Mouse (Mus musculus) embryonic facial prominence, embryonic 15.5 days (tissue): ENCODE measurements at regions not wholly inside any gene's neighbourhood (a gene's known extent, or its start where the extent isn't known, plus 50 kb on each side); places are given as distances from the start of the nearest gene placed in this dataset.
A peak's percentile ranks its signal among the peaks of the same experiment; 100 is the strongest.

Experiments
- ATAC-seq: fragments of 200-750 bp; cut with Nextera tagmentation; 2 replicates; pipeline ENCODE4 v1.8.0; 2017; ENCODE audit warnings: low read depth, moderate TSS enrichment; ENCODE audit not compliant: insufficient number of reproducible peaks, low FRiP score, low TSS enrichment
- H3K27ac ChIP-seq: fragments of 300-500 bp; sonication (generic); replicated peaks from 2 replicates; pipeline ENCODE4 v1.5.1; 2015; ENCODE audit warnings: mild to moderate bottlenecking, inconsistent platforms
- H3K27me3 ChIP-seq: fragments of 300-500 bp; sonication (generic); 2 replicates; pipeline ENCODE4 v1.6.1; 2015; ENCODE audit warnings: inconsistent platforms
- H3K36me3 ChIP-seq: fragments of 300-500 bp; sonication (generic); 2 replicates; pipeline ENCODE4 v1.6.1; 2015; ENCODE audit warnings: mild to moderate bottlenecking, inconsistent platforms
- H3K4me1 ChIP-seq: fragments of 300-500 bp; sonication (generic); 2 replicates; pipeline ENCODE4 v1.6.1; 2015; ENCODE audit warnings: inconsistent platforms
- H3K4me2 ChIP-seq: fragments of 300-500 bp; sonication (generic); replicated peaks from 2 replicates; pipeline ENCODE4 v1.6.1; 2015; ENCODE audit warnings: mild to moderate bottlenecking, inconsistent platforms
- H3K4me3 ChIP-seq: fragments of 300-500 bp; sonication (generic); replicated peaks from 2 replicates; pipeline ENCODE4 v1.5.1; 2015; ENCODE audit warnings: mild to moderate bottlenecking, inconsistent platforms
- H3K9ac ChIP-seq: fragments of 300-500 bp; sonication (generic); 2 replicates; pipeline ENCODE4 v1.6.1; 2015; ENCODE audit warnings: inconsistent platforms
- H3K9me3 ChIP-seq: fragments of 300-500 bp; sonication (generic); replicated peaks from 2 replicates; pipeline ENCODE4 v1.6.1; 2016; ENCODE audit warnings: inconsistent platforms
- WGBS: fragments of 180-500 bp; shearing (Covaris S2); methylation state at CpG from one replicate; pipeline ENCODE4 v1.1.7; 2015; 5-methylcytosine and 5-hydroxymethylcytosine counted together

- H3K27ac ChIP-seq, result no peak overlapping the region
- H3K4me3 ChIP-seq, result no peak overlapping the region
- no peak for ATAC-seq
- no peaks in the 10 kb centered on the region for H3K27me3 ChIP-seq
- H3K4me2 ChIP-seq, result no peak overlapping the region
- WGBS, result 69% methylated on average over 7 of the region's 7 CpGs
- H3K9me3 ChIP-seq, result no peaks in the 10 kb centered on the region
- no peak overlapping the region for H3K9ac ChIP-seq
- H3K36me3 ChIP-seq, result no peaks in the 10 kb centered on the region
- H3K4me1 ChIP-seq, result peaks cover 10% of the 10 kb centered on the region; the same call in 1 of the 2 replicates
Measured at GRCm38 (mm10) chr17:7663896-7664880, 162.9 kb downstream of the Fndc1 start.

DNA sequence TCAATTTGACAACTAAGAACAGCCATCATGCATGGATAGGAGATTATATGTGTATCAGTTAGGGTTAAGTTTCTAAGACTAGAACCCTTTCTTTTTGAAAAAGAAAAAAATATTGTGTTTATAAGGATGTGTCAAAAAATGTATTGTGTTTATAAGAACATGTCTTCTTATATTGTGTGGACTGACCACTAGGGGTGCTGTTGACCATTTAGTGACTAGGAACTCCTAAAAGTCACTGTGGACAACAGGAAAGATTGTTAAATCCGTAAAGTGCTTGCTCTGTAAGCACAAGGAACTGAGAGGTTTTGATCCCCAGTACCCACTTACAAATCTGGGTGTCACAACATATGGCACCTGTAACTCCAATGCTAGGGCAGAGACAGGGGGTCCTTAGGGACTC, 170.6 kb downstream of the Fndc1 start:
- H3K27ac ChIP-seq, result no peak overlapping the region
- H3K4me2 ChIP-seq, result no peak overlapping the region
- 55% methylated on average over 1 of the region's 1 CpGs for WGBS
- peaks cover 7% of the 10 kb centered on the region; the same call in 1 of the 2 replicates for H3K4me1 ChIP-seq
- no peak for ATAC-seq
- H3K4me3 ChIP-seq, result no peak overlapping the region
- no peaks in the 10 kb centered on the region for H3K27me3 ChIP-seq
- H3K36me3 ChIP-seq, result no peaks in the 10 kb centered on the region
- no peak overlapping the region for H3K9ac ChIP-seq
- no peaks in the 10 kb centered on the region for H3K9me3 ChIP-seq

DNA sequence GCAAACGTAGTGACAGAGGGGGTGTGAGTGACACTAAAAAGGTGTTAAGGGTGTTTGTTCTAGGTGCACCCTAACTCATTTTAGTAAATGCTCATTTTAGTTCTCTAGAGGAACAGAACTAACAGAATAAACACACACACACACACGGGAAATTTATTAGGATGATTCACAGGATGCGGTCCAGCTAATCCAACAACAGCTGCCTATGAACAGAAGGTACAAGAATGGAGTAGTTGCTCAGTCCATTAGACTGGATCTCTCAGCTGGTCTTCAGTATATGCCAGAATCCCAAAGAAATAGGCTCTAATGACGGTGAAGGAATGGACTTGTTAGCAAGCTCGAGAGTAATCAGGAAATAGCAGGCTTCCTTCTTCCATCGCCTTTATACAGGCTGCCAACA, 171.1 kb downstream of the Fndc1 start:
- no peak overlapping the region for H3K4me3 ChIP-seq
- H3K9ac ChIP-seq, result no peak overlapping the region
- no peak overlapping the region for H3K27ac ChIP-seq
- no peaks in the 10 kb centered on the region for H3K36me3 ChIP-seq
- H3K4me1 ChIP-seq, result peaks cover 7% of the 10 kb centered on the region; the same call in 1 of the 2 replicates
- WGBS, result 84% methylated on average over 6 of the region's 6 CpGs
- no peaks in the 10 kb centered on the region for H3K27me3 ChIP-seq
- ATAC-seq, result no peak
- H3K4me2 ChIP-seq, result no peak overlapping the region
- no peaks in the 10 kb centered on the region for H3K9me3 ChIP-seq

GRCm38 (mm10) chr17:7654064-7654564, 173.0 kb downstream of the Fndc1 start:
- Histone ChIP-seq H3K9me3 (no peaks in the 10 kb centered on the region), H3K36me3 (no peaks in the 10 kb centered on the region), H3K27me3 (no peaks in the 10 kb centered on the region), H3K4me3 (no peak overlapping the region), H3K27ac (no peak overlapping the region), H3K9ac (no peak overlapping the region), H3K4me2 (no peak overlapping the region), H3K4me1 (peaks cover 7% of the 10 kb centered on the region; the same call in 1 of the 2 replicates)
- peak; percentile 29; the same call in 1 of the 2 replicates for ATAC-seq
- 52% methylated on average over 7 of the region's 7 CpGs for WGBS

DNA sequence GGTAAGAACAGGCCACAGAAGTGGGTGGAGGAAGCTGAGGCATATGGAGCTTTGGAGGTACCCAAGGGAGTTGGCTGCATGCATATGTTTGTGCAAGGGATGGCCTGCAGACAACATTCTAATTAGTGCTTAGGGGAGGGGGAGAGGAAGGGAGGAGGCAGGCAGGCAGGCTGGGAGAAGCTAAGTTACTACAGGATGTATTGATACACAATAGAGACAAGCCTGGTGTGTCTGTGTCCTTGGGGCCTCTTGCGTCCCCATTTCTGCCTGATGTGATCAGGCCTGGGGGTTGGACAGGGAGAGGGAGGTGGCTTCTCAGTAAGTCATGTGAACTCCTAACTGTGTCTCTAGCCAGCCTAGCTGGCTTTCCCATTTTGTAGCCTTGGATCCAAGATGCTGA, 175.1 kb downstream of the Fndc1 start:
- Histone ChIP-seq H3K36me3 (no peaks in the 10 kb centered on the region), H3K4me1 (peaks cover 7% of the 10 kb centered on the region; the same call in 1 of the 2 replicates), H3K27me3 (no peaks in the 10 kb centered on the region), H3K4me2 (no peak overlapping the region), H3K9me3 (0 out of 2 replicates have a peak, but pooled peaks cover 3% of the 10 kb centered on the region), H3K9ac (no peak overlapping the region), H3K27ac (no peak overlapping the region), H3K4me3 (no peak overlapping the region)
- 73% methylated on average over 1 of the region's 1 CpGs for WGBS
- ATAC-seq, result peak; percentile 47; the same call in 1 of the 2 replicates

- no peak overlapping the region for H3K9ac ChIP-seq
- 0 out of 2 replicates have a peak, but pooled peaks cover 3% of the 10 kb centered on the region for H3K9me3 ChIP-seq
- ATAC-seq, result no peak
- no peak overlapping the region for H3K27ac ChIP-seq
- no peak overlapping the region for H3K4me2 ChIP-seq
- no peak overlapping the region for H3K4me3 ChIP-seq
- H3K4me1 ChIP-seq, result peaks cover 9% of the 10 kb centered on the region; the same call in 1 of the 2 replicates
- H3K36me3 ChIP-seq, result no peaks in the 10 kb centered on the region
- WGBS, result 84% methylated on average over 4 of the region's 4 CpGs
- no peaks in the 10 kb centered on the region for H3K27me3 ChIP-seq
Measured at GRCm38 (mm10) chr17:7650417-7650816, 176.7 kb downstream of the Fndc1 start.

GRCm38 (mm10) chr17:7644857-7645481, 182.1 kb downstream of the Fndc1 start:
- Histone ChIP-seq H3K36me3 (no peaks in the 10 kb centered on the region), H3K27me3 (no peaks in the 10 kb centered on the region), H3K4me3 (no peak overlapping the region), H3K4me2 (no peak overlapping the region), H3K9ac (no peak overlapping the region), H3K9me3 (0 out of 2 replicates have a peak, but pooled peaks cover 3% of the 10 kb centered on the region), H3K27ac (peak overlapping the region; percentile 55; the same call in 1 of the 2 replicates), H3K4me1 (peaks cover 13% of the 10 kb centered on the region)
- ATAC-seq, result no peak
- WGBS, result 51% methylated on average over 9 of the region's 9 CpGs

DNA sequence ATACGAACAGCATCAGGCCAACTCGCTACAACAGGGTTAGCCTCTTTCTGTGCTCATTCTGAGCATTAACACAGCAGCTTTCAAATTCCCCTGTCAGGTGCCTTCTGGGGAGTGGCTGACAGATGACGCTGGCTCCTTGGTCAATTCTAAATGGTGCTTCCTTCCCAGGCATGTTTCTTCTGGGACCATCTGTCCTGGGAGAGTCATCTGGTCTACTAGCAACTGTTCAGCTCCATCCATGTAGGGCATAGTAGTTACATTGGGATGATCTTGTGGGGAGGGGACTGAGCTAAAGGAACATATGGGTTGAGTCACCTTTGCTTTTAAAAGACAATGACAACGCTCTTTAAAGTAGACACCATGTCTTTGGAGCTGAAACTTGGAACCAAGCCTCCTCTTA, 183.5 kb downstream of the Fndc1 start:
- no peak overlapping the region for H3K4me3 ChIP-seq
- no peaks in the 10 kb centered on the region for H3K27me3 ChIP-seq
- no peak overlapping the region for H3K4me2 ChIP-seq
- no peaks in the 10 kb centered on the region for H3K36me3 ChIP-seq
- peaks cover 13% of the 10 kb centered on the region for H3K4me1 ChIP-seq
- H3K9ac ChIP-seq, result no peak overlapping the region
- ATAC-seq, result no peak
- H3K9me3 ChIP-seq, result 0 out of 2 replicates have a peak, but pooled peaks cover 3% of the 10 kb centered on the region
- 83% methylated on average over 4 of the region's 4 CpGs for WGBS
- H3K27ac ChIP-seq, result no peak overlapping the region

DNA sequence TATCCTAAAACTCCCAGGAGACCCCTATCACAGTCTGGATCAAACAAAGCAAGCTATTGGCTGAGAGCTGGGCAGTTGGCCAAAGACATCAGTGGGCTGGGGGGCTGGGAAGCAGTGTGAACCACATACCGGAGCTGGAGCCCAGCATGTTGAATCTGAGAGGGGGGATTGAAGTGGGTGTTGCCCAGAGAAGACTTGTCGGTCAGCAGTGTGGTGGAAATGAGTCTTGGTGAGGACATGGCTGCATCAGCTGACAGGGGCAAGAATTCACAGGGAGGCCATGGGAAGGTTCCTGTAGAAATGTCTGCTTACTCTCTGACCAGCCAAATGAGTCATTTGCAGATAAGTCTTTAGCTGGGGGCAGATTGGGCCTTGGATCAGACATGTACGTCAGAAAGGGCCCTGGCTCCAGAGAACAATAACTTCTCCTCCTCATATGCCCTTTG, 184.6 kb downstream of the Fndc1 start:
- WGBS, result 44% methylated on average over 3 of the region's 3 CpGs
- Histone ChIP-seq H3K27me3 (no peaks in the 10 kb centered on the region), H3K27ac (no peak overlapping the region), H3K36me3 (no peaks in the 10 kb centered on the region), H3K4me1 (peaks cover 13% of the 10 kb centered on the region), H3K4me3 (no peak overlapping the region), H3K9me3 (no peaks in the 10 kb centered on the region), H3K4me2 (no peak overlapping the region), H3K9ac (no peak overlapping the region)
- ATAC-seq, result 0 out of 2 replicates have a peak, but pooled peaks have one; percentile 19

GRCm38 (mm10) chr17:7634291-7634664, 192.8 kb downstream of the Fndc1 start:
- H3K27me3 ChIP-seq, result no peaks in the 10 kb centered on the region
- H3K4me2 ChIP-seq, result no peak overlapping the region
- no peaks in the 10 kb centered on the region for H3K36me3 ChIP-seq
- H3K27ac ChIP-seq, result peak overlapping the region; percentile 78
- ATAC-seq, result 0 out of 2 replicates have a peak, but pooled peaks have one; percentile 54
- H3K4me3 ChIP-seq, result no peak overlapping the region
- H3K4me1 ChIP-seq, result peaks cover 19% of the 10 kb centered on the region
- 20% methylated on average over 5 of the region's 5 CpGs for WGBS
- no peak overlapping the region for H3K9ac ChIP-seq
- H3K9me3 ChIP-seq, result no peaks in the 10 kb centered on the region
